Comparison of ENCODE assay signal across 21 mouse cellular contexts in the genomic region with DNA sequence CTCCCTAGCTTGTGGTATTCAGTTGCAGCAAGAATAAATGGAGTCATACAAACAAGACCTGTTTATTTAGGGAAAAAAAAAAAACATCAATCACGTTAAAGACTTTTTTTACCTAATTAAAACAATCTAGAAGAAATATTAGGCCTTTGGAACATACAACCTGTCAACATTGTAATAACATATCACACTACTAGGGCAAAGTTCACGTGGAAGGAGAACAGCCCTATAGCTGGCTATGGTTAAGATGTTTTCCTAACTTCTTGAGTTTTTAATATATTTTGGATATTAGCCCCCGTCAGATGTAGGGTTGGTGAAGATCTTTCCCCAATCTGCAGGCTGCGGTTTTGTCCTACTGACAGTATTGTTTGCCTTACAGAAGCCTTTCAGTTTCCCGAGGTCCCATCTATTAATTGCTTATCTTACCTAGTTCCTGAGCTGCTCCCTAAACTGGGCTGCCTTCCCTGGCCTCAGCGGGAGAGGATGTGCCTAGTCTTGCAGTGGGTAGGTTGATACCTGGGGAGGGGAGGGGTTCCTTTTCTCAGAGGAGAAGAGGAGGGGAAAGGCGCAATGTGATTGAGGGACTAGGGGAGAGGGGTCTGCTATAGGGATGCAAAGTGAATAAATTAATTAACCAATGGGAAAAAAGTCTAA. TPM values are rescaled to one million over a fixed set of nuclear protein-coding genes. Genes with fewer than 3 reads are reported as not detected.
DNase-seq lines count a peak whose midpoint lies in the region; ATAC-seq and TF ChIP-seq lines count a peak whose summit lies in the region.
"Had no signal": no experiment of that assay in that cellular context is flagged by ENCODE, and none has a peak within 500 bp of the region (broad histone marks: within the 10 kb centered on the region; RNA-seq: fewer than 3 reads in every experiment).

No protein-coding gene starts in this region.

- ATAC-seq in lung, embryonic 14.5 days (ENCODE audit: insufficient read depth) = peak; percentile 64; the same call in 1 of the 2 replicates
- no peak for ATAC-seq in forebrain, embryonic 14.5 days
- ATAC-seq: forebrain, embryonic 13.5 days; intestine, embryonic 15.5 days had no signal

- DNase-seq in lung, embryonic 14.5 days = peak; percentile 76
- DNase-seq in lung, postnatal 25 days (ENCODE audit: low spot score) = no peak
- DNase-seq in cerebellum, adult 9-11 months = peak; percentile 66
- peak; percentile 59 to 70 for DNase-seq in cerebellum, postnatal 25 days
- DNase-seq in forebrain, embryonic 14.5 days (ENCODE audit: low spot score) = no peak
- no peak for DNase-seq in layer of hippocampus, postnatal 25 days (ENCODE audit: extremely low spot score in 1 of 2, low spot score in 1 of 2)
- DNase-seq: adrenal gland, adult 2 months; adrenal gland, postnatal 25 days; heart, adult 18-20 months; heart, postnatal 14 days; kidney, adult 18-20 months had no signal

- no peak for TF ChIP-seq CTCF in lung, embryonic 14.5 days (IDR thresholded peaks at IDR 0.05; ENCODE audit: low read depth)

- no peak overlapping the region for H3K4me3 ChIP-seq in lung, embryonic 14.5 days (ENCODE audit: low read depth, low read length)
- H3K4me3 ChIP-seq in forebrain, embryonic 14.5 days (ENCODE audit: low read depth, low read length) = no peak overlapping the region
- H3K4me3 ChIP-seq: embryonic facial prominence, embryonic 10.5 days; forebrain, embryonic 13.5 days; heart, embryonic 10.5 days; heart, embryonic 15.5 days; hindbrain, embryonic 13.5 days; intestine, embryonic 15.5 days had no signal

- H3K9ac ChIP-seq in lung, embryonic 14.5 days = no peak overlapping the region
- H3K9ac ChIP-seq in forebrain, embryonic 14.5 days (ENCODE audit: low read length) = no peak overlapping the region
- H3K9ac ChIP-seq: forebrain, embryonic 13.5 days; heart, embryonic 15.5 days; hindbrain, embryonic 13.5 days; intestine, embryonic 15.5 days had no signal

- no peaks in the 10 kb centered on the region for H3K27me3 ChIP-seq in lung, embryonic 14.5 days (ENCODE audit: insufficient read depth, low read length)
- H3K27me3 ChIP-seq in forebrain, embryonic 14.5 days (replicated peaks; ENCODE audit: control insufficient read depth, insufficient read depth, low read length) = no peaks in the 10 kb centered on the region
- H3K27me3 ChIP-seq: forebrain, embryonic 13.5 days; heart, embryonic 15.5 days; hindbrain, embryonic 13.5 days; intestine, embryonic 15.5 days had no signal

- H3K4me1 ChIP-seq in lung, embryonic 14.5 days (ENCODE audit: insufficient read depth) = no peaks in the 10 kb centered on the region
- H3K4me1 ChIP-seq in forebrain, embryonic 14.5 days (ENCODE audit: control insufficient read depth, insufficient read depth, low read length) = no peaks in the 10 kb centered on the region
- H3K4me1 ChIP-seq: heart, embryonic 10.5 days; heart, embryonic 15.5 days; hindbrain, embryonic 13.5 days; intestine, embryonic 15.5 days had no signal

- no peak overlapping the region for H3K27ac ChIP-seq in lung, embryonic 14.5 days (ENCODE audit: low read depth)
- no peak overlapping the region for H3K27ac ChIP-seq in forebrain, embryonic 14.5 days (ENCODE audit: low read depth, low read length)
- H3K27ac ChIP-seq: embryonic facial prominence, embryonic 10.5 days; forebrain, embryonic 13.5 days; heart, embryonic 10.5 days; heart, embryonic 15.5 days; hindbrain, embryonic 13.5 days; intestine, embryonic 15.5 days had no signal

- H3K4me2 ChIP-seq in lung, embryonic 14.5 days = no peak overlapping the region
- no peak overlapping the region for H3K4me2 ChIP-seq in forebrain, embryonic 14.5 days (ENCODE audit: low read length)
- H3K4me2 ChIP-seq: forebrain, embryonic 13.5 days; heart, embryonic 15.5 days; hindbrain, embryonic 13.5 days; intestine, embryonic 15.5 days had no signal

- H3K9me3 ChIP-seq in lung, embryonic 14.5 days (ENCODE audit: low read depth, low read length) = no peaks in the 10 kb centered on the region
- H3K9me3 ChIP-seq in forebrain, embryonic 14.5 days (replicated peaks; ENCODE audit: control insufficient read depth, low read length) = no peaks in the 10 kb centered on the region
- H3K9me3 ChIP-seq: embryonic facial prominence, embryonic 10.5 days; forebrain, embryonic 13.5 days; heart, embryonic 10.5 days; heart, embryonic 15.5 days; hindbrain, embryonic 13.5 days; intestine, embryonic 15.5 days had no signal

- H3K36me3 ChIP-seq in lung, embryonic 14.5 days (ENCODE audit: insufficient read depth) = no peaks in the 10 kb centered on the region
- H3K36me3 ChIP-seq in forebrain, embryonic 14.5 days (ENCODE audit: control insufficient read depth, insufficient read depth, low read length) = no peaks in the 10 kb centered on the region
- H3K36me3 ChIP-seq: embryonic facial prominence, embryonic 10.5 days; heart, embryonic 10.5 days; heart, embryonic 15.5 days; hindbrain, embryonic 13.5 days; intestine, embryonic 15.5 days had no signal

- WGBS in lung, embryonic 14.5 days = 30% methylated on average over 7 of the region's 7 CpGs
- 80% methylated on average over 7 of the region's 7 CpGs for WGBS in forebrain, embryonic 14.5 days

RNA-seq across cellular contexts. Expression of a gene that starts 37.0 kb away (rescaled TPM):
- polyA plus RNA-seq in lung, embryonic 14.5 days (2014; fragmentation: Nextera tagmentation; extraction: Ambion mirVana) = not detected in 2 replicates
- 4.3 and 6.2 TPM in 2 replicates for polyA plus RNA-seq in forebrain, embryonic 14.5 days (2014; fragmentation: Nextera tagmentation; extraction: Ambion mirVana)
- 10 to 100 TPM; 10.7 TPM for total RNA-seq in layer of hippocampus, postnatal 25 days (2021)
- total RNA-seq: ES-E14; gastrocnemius, adult 8-10 months; gastrocnemius, postnatal 4 days; heart, adult 18-20 months; heart, postnatal 14 days; hematopoietic stem cell, adult 5-6 weeks had no signal
- polyA plus RNA-seq: embryonic facial prominence, embryonic 10.5 days had no signal

RNA-seq across cellular contexts. Expression of a gene that starts 43.4 kb away (rescaled TPM):
- polyA plus RNA-seq in lung, embryonic 14.5 days (2014; fragmentation: Nextera tagmentation; extraction: Ambion mirVana) = 50.1 and 50.2 TPM in 2 replicates
- polyA plus RNA-seq in forebrain, embryonic 14.5 days (2014; fragmentation: Nextera tagmentation; extraction: Ambion mirVana) = 70.4 and 75.7 TPM in 2 replicates
- 10 to 100 TPM; 34.3 to 34.5 TPM for total RNA-seq in layer of hippocampus, postnatal 25 days (2021)

Comparison
In these comparisons a context has a peak if more than half of its experiments do, and no peak if none do; other contexts are left out.
1. DNase-seq: peak in lung, embryonic 14.5 days (single experiment), cerebellum, adult 9-11 months (single experiment) and cerebellum, postnatal 25 days (2 of 2); none in lung, postnatal 25 days (single experiment), forebrain, embryonic 14.5 days (single experiment) and layer of hippocampus, postnatal 25 days (0 of 2).